Mouse (Mus musculus) frontal cortex, postnatal 10 days (tissue): Measurements from ENCODE around the gene Tmem219.

Source experiments
- DNase-seq, 2 experiments: peaks; one replicate each; pipeline ENCODE4 v3.0.0; 2022; ENCODE audit warnings: low spot score in 2 of 2, mixed read lengths in 1 of 2

The Tmem219 gene

DNA sequence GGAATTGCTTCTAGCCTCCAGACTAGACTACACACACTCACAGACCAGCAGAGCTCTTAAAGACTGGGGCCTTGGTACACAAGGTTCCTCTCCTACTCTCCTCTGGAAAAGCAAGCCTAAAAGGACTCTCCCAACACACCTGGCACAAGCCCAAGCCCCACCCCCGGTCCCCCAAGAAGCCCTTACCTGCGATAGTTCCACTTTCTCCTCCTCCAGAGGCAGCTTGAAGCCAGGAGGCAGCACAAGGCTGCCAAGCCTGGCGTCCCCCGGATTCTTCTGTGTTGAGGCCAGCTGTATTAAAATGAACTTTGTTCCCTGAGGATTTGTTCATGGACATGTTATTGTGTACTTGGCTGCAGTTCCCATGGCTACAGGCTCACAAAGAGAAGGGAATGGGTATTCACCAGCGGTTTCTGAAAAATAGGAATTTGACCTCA, at the start of gene Tmem219:
Tmem219 (minus strand) TSS at position 294 of the 437 bp plus-strand sequence.
- peak in 1 of 2 experiments; percentile 22 for DNase-seq

DNA sequence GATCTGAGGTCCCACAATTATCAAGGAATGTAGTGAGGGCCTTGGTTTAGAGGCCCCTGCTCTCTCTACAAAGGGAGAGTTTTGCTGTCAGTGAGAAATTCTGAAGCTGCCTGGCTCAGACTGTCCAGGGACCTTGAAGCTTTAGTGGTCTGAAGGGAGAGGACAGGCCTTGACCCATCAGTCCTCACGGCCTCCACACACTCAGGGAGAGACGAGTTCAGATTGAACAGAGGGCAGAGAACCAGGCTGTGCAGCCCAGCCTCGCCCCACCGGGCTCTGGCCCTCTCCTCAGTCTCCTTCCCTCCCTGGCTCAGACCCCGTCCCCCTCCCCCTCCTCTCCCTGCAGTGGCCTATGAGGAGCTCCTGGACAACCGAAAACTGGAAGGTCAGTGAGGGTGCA, 44.6 kb upstream of the Tmem219 start:
- no peak for DNase-seq

DNA sequence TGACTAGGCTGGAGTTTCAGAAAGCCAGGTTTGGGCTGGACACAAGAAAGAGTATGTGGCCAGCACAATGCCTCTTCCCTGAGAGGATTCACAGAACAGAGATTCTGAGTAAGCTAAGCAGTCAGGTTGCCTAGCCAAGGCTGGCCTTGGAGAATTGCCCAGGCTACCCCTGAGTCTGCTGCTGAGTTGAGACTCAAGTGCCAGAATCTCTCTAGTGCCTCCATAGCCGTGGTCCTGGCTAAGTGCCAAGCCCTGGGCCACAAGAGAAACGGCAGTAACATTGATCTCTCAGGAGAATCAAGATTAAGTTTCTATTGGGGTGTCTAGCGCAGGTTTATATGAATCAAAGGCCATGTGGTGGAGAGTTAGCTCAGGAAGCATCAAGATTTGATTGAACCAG, 42.9 kb upstream of the Tmem219 start:
- no peak for DNase-seq

DNA sequence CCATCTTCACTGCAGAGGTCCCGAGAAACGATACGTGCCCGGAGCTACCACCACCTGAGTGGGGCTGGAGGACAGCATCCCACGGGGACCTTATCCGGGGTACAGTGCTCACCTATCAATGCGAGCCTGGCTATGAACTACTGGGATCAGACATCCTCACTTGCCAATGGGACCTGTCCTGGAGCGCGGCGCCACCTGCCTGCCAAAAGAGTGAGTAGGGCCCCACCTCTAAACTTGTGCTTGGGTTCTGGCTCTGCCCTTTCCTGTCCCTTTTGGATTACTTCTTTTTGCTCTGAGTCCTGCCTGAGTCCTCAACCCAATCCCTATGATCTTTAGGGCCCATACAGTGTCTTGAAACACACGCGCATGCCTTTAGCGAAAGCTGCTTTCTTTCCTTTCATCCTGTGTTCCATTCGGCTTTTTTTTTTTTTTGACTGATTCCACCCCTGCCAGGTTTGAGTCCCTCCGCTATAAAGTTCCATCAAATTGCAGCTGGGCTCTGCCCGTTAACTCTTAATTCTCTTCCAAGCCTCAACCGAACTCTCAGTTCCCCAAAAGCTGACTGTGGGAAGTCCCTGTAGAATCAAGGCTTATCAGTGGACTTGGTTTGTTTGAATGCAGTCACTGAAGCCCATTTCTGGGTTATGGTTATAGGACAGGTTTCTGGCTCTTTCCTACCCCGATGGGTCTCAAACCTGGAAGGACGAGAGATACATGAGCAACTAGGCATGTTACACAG, 41.0 kb upstream of the Tmem219 start:
- DNase-seq: no peak

DNA sequence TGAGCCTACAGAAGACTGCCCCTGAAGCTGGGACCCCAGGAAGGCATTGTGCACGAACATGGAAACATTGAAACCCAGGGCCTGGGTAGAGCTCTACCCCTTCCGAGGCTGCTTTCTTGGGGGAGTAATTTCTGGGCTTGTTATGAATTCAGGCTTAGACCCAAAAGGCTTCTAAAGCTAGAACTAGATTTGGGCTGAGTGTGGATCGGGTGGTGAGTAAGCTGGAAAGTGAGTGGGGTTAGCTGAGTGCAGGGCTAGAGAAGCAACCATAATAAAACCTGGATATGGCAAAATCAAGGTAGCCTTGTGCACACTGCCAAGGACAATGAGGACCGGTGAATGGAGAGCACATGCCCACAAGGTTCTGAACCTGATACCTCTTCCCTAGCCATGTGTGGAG, 39.2 kb upstream of the Tmem219 start:
- DNase-seq: no peak

DNA sequence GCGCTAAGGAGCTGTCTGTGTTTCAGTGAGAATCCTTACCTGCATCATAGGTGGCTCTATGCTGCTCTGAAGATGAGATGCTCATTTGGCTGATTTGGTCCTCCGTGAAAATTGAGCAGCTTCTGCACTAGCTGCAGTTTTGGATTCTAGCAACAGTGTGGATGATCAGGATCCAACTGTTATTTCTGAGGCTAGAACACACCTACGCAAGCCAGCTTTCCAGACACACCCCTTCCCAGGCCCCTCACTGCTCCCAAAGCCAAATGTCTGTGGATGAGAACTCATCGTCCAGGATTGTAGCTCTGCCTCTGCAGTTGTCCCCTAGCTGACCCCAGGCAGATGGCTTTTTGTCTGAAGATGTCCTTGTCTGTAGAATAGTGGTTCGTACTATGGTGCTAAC, 38.4 kb upstream of the Tmem219 start:
- DNase-seq: no peak

DNA sequence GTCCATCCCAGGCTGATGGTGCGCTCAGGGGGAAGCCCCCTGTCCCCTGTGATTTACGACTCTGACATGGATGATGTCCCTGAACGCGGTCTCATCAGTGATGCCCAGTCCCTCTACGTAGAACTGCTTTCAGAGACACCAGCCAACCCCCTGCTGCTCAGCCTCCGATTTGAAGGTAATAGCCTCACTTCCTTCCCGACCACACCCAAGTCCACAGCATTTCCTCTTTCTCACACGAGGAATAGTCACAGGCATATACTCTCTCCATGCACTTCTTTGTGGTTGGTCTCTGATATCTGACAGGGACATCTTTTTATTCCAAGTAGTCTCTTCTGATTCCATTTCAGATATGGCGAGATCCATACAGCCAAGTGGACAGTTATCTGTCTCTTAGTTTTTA, 37.1 kb upstream of the Tmem219 start:
- no peak for DNase-seq

DNA sequence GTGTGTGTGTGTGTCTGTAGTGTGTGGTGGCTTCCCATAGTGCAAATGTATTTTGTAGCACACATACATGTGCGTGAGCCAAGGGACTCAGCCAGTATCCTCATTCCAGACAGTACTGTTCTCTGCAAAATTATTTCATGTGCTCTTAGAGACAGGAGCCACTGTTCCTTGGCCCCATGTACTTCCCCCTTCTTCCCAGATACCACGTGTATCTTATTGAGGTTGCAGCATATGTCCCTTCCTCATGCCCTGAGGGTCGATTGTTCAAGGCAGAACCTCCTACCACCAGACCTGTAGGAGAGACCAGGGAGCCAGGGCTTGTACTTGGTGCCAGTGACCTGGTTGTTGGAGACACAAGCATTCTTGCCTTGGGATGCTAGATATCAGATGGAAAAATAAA, 32.4 kb upstream of the Tmem219 start:
- DNase-seq: no peak

DNA sequence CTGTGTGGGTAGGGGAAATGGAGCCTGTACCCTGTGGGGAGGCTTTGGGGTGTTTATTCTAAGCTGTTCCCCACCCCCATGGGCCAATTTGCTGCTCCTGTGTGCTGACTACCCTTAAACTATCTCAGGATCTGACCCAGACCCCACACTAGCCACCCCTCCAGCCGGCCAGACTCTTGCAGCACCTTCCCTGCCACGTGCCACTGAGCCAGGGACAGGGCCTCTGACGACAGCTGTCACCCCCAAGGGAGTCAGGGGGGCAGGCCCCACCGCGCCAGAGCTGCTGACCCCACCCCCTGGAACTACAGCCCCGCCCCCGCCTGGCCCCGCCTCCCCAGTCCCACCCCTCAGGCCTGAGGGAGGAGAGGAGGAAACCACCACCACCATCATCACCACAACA, 29.9 kb upstream of the Tmem219 start:
- no peak for DNase-seq

DNA sequence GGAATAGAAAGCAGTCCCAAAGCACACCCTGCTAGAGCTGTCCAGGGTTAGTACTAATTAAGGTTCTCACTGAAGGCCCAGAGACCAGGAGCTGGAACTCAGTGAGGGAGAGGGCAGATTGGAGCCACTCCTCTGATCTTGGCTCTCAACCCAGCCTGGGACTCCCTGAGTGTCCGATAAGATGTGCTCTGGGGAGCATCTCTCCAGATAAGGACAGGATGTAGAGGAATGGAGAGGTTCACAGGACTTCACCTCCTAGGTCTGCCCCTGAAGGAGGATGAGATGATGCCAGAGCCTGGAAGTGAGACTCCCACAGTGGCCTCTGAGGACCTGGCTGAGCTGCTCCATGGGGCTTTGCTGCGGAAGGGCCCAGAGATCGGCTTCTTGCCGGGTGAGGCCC, 29.0 kb upstream of the Tmem219 start:
- no peak for DNase-seq

DNA sequence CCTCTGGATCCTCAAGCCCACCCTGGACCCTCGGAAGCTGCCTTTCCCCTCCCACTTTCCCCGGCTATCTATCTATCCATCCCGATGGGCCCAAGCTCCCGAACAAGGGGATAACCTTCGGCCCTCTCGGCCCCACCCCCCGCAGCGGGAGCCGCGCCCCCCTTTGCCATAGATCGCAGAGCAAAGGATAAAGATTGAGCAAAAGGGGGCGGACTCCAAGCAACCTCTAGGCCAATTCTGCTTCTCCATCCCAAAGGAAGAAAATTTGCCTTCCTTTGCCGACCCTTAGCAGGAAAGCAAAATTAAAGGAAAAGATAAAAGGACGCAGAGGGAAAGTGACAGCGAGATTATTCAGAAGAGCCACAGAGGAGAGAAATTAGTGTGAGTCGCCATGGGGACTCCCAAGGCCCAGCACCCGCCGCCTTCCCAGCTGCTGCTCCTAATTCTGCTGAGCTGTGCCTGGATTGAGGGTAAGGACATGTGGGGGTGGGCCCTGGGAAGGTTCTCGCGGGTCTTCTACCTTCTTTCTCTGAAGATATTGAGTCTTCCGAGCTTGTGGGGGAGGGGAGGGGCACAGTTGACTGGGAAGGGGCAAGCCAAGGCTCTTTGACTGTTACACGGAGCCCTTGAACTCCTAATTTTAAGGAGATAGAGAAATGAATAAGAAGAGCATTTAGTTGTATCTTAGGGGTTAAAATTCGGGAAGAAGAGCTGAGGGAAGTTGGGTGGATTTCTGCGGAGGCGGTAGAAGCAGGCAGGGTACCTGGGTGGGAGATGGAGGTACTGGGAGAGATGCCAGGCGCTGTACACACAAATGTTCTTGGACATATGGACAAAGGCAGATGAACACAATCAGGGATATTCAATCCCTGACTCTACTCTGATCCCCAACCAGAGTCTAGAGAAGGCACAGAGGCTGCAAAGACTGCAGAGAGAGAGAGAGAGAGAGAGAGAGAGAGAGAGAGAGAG, 28.2 kb upstream of the Tmem219 start:
- DNase-seq: no peak

DNA sequence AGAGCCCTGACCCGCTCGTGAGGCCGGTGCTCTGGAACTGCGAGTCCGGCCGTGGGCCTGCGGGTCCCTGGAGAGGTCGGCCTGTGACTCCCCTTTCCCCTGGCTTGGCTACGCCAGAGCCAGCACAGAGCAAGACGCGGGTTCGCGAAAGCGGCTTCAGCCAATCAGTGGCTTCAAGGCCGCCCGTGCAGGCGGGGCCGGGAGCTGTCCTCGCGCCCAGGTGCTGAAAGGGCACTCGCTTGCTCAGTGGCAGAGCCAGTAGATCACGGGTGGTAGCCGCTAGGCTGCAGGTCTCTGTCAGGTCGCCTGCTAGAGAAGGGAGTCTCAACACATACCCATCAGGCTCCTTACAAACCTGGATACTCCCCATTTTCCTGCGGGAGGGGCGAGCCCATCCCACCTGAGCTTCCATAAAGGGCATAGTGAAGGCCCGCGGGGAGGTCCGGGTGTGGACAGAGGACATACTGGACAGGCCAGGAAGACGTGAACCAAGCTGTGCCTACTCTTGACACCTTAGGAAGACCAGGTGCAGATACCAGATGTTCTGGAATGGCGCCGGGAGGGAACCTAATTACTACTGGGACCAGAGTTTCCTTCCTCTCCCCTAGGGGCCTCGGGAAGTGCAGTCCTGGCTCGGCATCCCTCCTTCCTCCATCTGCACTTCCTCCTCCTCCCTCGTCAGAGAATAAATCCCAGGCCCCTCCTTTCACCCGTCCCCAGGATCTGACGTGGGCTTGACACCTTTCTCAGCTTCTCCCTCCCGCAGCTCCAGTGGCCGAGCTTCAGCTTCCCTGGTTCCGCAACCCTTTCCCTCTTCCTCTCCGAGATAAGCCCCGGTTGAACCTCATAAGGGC, 27.3 kb upstream of the Tmem219 start, which contains the start of gene Sez6l2:
Sez6l2 (plus strand) TSS at position 771 of the 854 bp plus-strand sequence.
- peak; percentile 77 to 80 for DNase-seq

DNA sequence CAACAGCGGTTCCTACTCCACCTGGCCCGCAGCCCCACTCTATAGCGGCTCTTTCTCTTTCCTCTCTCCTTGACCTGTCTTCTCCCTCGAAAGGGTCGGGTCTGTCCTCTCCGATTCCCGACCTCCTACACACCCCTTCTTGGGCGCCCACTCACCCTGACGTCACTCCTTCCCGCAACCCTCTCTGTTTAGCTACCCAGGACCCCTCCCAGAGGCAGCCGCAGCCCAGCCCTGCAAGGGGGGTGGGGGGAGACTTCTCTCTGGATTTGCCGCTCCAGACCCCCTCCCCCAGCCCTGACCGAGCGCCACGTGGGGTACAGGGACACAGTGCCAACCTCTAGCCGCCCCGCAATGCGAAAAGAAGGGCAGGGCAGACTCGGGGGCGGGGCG, 26.7 kb upstream of the Tmem219 start, which contains the start of gene Asphd1:
Asphd1 (minus strand) TSS at position 180 of the 390 bp plus-strand sequence.
- DNase-seq: peak; percentile 79 to 82

DNA sequence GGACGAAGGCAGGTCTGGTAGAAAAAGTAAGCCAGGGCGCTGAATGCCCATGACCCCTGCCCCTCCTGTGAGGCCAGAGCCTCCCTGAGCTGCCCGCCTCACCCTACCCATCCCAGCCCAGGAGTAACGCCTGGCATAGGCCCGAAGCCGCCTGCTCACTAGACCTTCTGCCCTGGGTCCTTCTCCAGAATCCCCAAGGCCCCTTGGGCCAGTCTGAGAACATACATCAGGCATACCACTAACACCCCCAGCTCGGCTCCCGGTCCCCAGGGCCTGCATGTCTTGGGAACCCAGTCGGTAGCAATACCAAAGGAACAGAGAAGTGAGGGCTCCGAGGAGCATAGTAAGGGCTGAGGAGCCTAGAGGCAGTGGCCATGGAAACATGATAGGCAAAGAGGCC, 25.9 kb upstream of the Tmem219 start:
- no peak for DNase-seq

DNA sequence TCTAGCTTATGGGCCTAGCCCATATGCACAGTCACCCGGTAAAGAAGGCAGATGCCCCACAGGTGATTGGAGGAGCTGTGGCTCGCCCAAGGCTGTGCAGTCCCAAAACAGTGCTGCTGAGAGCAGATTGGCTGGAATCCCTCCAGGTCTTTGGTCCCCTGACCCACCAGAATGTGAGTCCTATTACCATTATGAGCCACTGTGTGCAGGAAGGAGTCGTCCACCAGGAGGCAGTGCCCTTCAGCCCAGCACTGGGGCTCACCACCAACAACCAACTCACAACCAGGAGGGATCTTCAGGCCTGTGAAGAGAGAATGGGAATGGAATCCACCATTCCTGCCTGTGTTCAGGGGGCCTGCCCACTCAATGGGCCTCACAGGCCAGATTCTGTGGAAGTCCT, 23.8 kb upstream of the Tmem219 start:
- peak in 1 of 2 experiments; percentile 40 for DNase-seq

DNA sequence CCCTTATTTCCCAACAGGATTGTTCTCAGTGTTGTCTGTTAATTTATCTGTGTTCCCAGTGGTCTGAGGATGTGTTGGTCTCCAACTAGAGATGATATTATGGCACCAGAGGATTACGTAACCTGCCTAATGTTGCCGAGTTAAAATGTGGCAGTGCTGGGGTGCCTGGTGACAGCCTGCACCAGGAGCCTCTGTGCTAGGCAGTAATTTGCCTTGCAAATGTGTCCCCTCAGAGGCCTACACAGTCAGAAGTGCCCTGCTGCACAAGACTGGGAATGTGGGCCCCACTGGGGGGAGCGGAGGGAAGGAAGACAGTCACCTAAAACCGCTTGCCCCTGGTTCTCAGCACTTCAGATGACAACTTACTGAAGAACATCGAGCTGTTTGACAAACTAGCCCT, 19.1 kb upstream of the Tmem219 start:
- DNase-seq: no peak

DNA sequence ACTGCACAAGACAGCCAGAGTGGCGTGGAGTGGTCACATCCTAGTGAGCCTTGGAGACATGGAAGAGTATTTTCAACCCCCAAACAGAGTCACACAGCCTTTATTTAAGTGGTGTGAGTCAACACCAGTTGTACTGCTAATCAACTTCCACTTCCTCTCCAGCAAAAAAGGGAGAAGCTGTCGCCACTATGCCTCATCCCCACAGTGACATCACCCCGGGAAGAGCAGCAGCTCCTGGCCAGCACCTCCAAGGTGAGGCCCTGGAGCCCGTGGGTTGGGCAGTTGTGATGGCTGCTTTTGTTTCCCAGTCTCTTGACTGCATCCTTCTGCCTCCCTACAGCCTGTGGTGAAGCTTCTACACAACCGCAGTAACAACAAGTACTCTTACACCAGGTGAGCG, 18.5 kb upstream of the Tmem219 start:
- no peak for DNase-seq

DNA sequence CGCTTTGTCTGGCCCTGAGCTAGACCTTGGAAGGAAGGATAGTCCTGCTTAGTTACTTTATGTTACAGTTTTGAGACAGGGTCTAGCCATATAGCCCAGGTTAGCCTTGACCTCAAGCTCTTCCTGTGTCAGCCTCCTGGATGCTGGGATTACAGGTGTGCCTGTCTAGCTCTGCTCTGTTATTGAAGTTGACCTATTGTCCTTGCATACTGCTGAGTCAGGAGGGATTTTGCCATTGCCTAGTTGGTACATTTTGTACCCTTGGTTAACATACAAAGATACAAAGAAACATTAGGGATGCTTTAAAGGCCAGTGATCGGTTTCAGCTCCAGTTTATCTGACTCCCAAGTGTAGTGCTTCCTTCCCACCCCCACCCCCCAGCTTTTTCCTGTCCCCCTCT, 9.9 kb upstream of the Tmem219 start:
- no peak for DNase-seq

DNA sequence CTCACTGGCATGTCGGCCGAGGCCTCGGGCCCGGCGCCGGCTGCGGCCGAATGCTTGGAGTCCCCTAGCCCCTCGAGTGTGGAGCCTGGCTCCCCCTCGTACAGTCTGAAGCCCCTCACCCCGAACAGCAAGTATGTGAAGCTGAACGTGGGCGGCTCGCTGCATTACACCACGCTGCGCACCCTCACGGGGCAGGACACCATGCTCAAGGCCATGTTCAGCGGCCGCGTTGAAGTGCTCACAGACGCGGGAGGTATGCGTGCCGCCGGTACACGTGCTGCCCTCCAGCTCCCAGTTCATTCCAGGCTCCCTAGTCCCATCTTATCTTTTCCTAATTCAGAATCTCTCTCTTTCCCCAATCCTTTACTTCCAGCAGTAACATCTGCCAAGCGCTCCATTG, 6.3 kb upstream of the Tmem219 start:
- no peak for DNase-seq

DNA sequence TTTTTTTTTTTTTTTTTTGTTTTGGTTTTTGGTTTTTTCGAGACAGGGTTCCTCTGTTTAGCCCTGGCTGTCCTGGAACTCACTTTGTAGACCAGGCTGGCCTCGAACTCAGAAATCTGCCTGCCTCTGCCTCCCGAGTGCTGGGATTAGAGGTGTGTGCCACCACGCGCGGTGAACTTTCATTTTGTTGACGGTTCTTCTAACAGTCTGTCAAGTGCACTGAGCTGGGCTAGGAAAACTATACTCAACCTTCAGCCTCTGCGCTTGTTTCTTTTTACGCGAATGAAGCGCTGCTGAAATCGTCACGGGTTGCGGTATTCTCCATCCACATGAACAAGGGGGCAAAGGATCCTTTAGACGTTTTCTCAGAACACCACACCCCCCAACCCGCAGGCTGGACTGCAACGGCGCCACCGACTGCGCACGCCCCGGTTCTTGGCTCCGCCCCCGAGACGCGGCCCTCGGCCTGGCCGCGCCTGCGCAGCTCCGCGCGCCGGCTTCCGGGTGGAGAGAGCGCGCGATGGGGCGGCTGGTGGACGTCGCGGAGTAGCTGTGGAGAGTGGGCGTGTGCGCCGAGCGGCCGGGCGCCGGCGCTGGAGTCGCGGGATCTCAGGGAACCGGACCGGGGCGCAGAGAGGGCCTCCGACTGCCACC, 5.8 kb upstream of the Tmem219 start, which contains the start of gene Kctd13:
Kctd13 (plus strand) TSS at position 496 of the 654 bp plus-strand sequence.
- DNase-seq: peak; percentile 79 to 88

DNA sequence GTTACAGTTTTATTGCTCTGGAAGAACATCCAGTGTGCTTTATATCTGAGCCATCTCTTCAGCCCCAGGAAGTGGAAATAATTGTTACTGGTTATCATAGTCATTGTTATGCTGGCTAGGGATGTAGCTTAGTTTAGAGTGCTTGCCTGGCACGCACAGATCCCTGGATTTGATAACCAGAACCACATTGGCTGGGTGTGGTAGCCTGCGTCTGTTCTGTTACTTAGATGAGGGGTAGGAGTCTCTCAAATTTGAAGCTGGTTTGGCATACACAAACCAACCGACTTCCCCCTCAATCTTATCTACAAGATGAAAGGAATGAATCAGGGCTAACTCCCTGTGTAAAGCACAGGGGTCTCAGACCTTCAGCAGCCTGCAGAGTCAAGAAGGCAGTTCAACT, 3.6 kb upstream of the Tmem219 start:
- DNase-seq: no peak
